Mouse (Mus musculus) bone marrow, adult 2 months (tissue): Measurements from ENCODE around the gene Gpr108.

Source experiments
- CTCF ChIP-seq: fragments of 200-500 bp; IDR thresholded peaks from 2 replicates; pipeline ENCODE4 v1.5.1; 2011; ENCODE audit warnings: low read length, control low read depth; ENCODE audit not compliant: control insufficient read depth, insufficient read depth
- POLR2A ChIP-seq: fragments of 200-500 bp; IDR thresholded peaks from 2 replicates; pipeline ENCODE4 v1.6.1; 2011; ENCODE audit warnings: low read depth, mild to moderate bottlenecking, control low read depth, low read length, borderline replicate concordance; ENCODE audit not compliant: control insufficient read depth

DNA sequence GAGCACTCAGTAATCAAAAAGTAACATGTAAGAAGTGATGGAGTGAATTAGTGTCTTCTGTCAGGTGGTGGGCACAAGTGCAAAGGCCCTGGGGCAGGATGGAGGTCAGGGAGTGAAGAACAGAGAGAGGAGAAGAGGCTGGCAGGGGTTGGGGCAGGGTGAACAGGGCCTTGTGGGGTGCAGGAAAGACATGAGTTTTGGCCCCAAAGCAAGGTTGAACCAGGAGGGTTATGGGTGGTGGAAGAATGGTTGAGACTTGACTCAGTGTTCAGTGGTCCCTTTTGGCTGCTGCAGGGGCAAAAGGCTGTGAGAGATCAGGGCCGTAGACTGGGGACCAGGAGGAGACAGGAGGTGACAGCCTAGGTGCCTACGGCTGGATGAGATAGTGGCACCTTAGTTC lies 30.3 kb upstream of the Gpr108 start:
- TF ChIP-seq CTCF (no peak), POLR2A (no peak)
